Mouse (Mus musculus): ENCODE measurements around the gene Ell.

DNA sequence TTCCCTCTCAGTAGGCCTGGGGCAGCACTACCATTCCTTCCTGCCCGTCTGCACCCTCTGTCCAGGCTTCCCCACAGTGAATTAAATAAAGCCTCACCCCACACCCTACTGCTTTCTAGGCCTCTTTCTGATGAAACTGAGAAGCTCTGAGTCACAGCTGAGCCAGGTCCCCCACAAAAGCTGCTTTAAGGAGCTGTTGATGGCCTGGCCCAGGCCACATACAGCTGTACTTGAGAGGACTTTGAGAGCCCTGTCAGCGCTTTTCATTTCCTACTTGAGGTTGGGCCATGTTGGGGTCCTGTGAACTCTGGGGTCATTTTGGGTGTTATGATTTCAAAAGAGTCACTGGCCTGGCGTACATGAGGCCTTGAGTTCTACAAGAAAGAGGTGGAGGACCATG, 4.0 kb upstream of the Ell start:
- TF ChIP-seq CTCF (IDR thresholded peaks at IDR 0.05; ENCODE audit: insufficient read depth, low read length) = no peak
- TF ChIP-seq POLR2A (IDR thresholded peaks at IDR 0.05; ENCODE audit: borderline replicate concordance, extremely low read depth, low read depth, low read length) = no peak
